Mouse (Mus musculus) gastrocnemius, postnatal 10 days (tissue): ENCODE measurements around the gene Brinp1. TPM values are rescaled to one million over a fixed set of nuclear protein-coding genes. Genes with fewer than 3 reads are reported as not detected.
"Not testable (repeated sequence)": the region's sequence is repeated elsewhere in the genome, so short reads cannot be mapped to it uniquely, and the experiment has no call there.

Source experiments
- DNase-seq: peaks from one replicate; pipeline ENCODE4 v3.0.0; 2021; ENCODE audit warnings: mixed read lengths
- total RNA-seq, 2 experiments: library from RNA; stranded (reverse); gene quantifications; 2 replicates each; pipeline ENCODE4 v1.2.3; 2021

Gene Brinp1
- total RNA-seq, 2 experiments from 2014 or later = 0.29 to 0.35 TPM

DNA sequence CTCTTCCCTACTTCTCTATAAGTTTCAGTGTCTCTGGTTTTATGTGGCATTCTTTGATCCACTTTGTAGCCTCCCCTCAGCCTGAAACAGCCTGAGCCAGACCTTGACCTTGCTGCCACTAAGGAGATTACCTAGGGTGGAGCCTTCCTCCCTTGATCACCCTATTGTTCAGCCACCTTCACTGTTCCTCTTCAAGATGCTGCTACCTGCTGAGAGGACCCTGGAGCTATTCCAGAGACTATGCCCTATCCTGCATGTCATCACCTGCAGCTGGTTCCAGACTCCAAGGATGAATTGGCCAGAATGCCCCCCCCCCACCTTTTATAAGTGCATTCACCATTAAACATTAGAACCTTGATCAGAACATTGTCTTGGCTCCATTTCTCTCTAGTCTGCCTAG is 140.2 kb downstream of the Brinp1 start:
- DNase-seq = not testable (repeated sequence)

DNA sequence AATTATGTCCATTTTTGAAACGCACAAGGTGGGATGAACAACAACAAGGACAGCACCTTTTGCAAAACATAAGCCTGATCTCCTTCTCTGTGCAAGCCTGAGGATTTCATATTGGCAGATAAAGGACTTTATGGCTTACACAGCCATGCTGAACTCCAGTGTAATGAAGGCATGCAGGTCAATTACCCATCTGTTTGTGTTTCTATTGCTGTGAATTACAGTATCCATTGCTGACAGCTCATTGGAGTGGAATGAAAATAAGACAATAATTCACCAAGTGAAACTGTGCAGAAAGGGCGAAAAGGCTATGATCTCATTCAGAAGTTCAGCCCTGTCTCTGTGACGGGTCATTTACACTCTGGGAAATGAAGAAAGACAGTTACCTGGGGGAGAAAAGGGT is 147.7 kb downstream of the Brinp1 start:
- DNase-seq = no peak

DNA sequence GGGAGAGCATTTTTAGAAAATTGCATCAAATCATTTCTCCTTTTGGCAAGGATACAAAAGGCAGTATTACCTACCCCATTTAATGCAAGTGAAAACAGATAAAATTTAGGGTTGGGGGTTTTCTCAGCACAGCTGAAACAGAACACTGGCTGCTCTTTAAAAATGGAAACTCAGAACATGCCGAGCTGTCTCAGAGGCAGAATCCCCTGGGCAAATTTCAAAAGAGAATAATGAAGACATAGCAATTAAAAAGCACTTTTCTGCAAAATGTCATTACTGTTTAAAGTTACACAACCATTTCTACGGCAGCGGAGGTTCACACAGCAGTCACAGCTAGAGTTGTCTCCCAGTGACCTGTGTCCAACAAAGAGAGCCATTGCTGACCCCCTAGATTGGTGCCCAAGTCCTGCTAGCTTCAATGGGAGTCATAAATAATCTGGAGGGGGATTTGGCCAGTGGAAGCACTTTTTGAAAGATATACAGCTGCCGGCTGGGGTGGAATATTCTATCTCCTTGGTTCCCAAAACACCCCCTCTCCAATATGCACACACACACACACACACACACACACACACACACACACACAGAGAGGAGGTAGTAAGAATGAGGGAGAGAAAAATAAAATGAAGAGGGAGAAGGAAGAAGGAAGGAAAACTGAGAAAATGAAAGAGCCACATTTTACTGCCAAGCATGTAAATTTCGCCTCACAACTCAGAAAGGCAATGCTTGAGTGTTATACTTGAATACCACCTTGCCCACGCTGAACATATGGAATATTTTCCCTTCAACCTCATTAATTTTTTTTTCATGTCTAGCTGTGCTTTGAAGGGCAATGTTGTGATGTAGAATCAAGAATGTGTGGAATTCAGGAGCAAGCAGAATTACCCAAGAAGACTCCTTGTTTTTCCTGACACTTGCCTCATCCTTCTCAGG is 152.0 kb downstream of the Brinp1 start:
- DNase-seq = no peak

DNA sequence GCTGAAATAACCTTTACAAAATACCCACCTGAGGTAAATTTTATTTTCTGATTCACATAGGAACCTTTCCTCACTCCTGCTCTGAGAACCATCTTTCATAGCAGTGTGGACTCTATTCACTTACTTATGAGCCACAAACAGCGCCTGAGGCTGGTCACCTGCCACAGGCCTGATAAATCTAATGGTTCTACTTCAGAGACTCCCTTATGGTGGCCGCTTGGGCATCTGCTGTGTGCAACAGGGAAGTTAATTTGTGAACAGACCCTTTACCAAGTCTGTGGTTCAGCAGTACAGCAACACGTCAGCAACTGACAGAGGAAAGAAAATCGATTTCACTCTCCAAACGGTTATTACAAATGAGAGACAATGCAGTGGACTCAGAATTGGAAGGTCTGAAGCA is 164.2 kb downstream of the Brinp1 start:
- no peak for DNase-seq

DNA sequence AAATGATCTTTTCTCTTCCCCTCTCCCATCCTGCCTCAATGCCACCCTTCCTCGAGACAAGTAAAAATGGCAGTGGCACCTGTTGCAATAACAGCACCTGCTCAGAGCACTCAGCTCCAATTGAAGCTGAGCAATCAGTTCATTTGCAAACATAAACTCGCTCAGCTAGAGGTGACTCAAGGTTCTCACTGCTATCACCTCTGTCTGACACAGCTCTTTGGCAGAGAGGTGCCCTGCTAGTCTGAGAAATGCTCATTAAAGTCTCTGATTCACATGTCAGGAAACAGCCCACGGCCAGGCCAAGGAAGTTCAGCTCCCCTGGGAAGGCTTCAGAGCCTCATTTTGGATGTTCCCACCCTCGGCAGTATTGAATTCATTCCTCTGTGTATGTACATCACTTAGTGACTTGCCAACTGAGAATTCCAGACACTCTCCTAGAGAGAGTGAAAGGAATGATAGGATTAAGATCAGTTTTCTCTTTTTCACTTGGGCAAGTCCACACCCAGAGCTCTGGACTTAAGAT is 165.7 kb downstream of the Brinp1 start:
- no peak for DNase-seq

DNA sequence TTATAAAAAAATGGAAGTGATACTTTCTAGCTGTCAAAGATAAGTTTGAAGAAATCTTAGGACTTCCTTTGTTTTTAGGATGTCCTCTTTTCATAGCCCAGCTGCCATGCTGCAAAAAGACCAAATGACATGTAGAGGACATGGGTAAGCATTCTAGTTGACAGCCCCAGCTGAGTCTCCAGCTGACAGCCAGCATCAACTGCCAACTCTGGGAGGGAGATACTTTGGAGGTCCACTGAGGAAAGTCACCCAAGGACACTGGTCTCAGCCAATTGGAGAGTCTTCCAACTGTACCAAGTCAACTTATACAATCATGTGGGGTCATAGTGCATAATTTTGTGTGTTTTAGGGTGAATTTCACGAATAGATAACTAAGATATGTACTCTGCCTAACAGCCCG is 166.6 kb downstream of the Brinp1 start:
- no peak for DNase-seq

DNA sequence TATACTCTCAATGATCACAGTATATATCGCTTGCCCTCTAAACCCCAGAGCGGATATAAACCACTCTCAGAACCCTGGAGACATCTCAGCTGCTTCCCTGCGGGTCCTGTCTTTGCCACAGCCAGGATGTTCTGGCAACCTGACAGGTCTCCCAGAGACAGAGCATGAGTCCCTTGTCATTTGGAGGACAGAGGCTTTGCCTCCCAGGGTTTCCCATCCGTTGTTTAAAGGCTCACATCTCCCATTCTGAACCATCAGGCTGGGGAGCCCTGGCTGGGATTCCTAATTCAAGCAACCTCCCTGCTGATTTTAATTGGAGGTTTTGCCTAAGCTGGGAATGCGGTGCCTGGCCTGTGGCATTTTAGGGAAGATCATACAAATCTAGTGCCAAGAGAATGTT is 185.9 kb downstream of the Brinp1 start:
- no peak for DNase-seq

DNA sequence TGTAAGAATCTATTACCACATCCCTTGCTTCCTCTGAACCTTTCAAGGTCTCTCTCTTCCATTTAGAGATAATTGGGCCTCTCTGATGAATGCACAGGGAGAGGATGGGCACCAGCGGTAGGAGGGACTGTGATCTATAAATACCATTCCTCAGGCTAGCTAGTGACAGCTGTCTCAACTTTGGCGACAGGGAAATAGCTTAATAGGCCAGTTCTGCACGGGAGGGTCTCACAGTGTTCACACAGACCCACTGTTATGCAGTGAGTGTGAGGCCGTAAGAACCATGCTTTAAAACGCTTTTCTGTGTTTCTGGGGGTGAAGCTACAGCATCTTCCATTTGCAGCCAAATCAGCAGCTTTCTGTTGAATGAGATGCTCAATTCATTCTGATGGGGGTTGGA is 186.8 kb downstream of the Brinp1 start:
- DNase-seq = no peak

DNA sequence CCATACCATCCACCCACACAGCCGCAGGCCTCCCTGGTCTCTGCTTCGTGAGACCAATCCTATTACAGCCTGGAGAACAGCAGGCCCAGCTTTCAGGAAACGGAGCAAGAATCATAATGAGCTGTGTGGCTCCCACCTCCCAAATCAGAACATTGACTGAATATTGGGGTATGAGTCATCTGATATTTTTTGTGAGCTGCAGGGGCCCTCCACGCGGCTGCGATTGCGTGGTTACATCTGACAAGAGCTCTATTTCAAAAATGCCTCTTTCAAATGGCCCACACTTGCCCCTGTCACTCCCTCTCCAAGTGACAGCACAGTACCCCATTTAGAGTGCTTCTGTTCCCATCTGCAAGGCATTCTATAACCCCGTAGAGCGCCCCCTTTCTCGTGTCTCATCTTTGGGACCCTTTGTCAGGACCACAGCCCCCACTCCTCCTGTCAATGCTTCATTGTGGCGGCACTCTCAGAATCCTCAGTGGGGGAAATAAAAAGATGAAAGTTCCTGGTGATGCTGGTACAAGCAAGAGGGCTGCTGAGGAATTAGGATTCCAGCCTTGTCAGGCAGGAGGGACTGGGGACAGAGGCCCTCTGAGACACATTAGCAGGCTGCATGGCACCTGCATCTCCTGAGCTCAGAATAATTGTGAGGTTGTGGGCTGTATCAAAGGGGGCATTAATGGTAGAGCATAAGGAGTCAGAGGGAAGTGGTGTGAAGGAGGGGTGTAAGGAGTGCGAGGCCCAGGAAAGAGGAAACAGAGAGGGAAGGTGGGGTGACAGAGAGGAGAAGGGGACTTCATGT is 188.2 kb downstream of the Brinp1 start:
- DNase-seq = no peak

DNA sequence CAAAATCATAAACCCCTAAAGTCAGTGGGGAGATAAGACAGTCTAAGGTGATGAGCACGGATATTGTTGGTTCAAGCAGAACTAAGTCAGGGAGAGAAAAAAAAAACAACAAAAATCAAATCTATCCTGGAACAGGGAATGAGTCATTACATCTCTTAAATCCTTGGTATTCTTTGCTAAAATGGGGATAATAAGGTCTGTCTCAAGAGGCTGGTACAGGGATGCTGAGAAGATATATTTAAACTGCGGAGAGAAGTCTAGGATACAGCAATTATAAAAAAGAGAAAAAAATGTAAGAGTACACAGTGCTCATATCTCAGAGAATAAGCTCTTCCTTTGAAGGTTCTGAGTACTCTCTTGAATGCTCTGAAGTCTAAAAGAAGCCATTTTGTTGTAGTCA is 189.3 kb downstream of the Brinp1 start:
- no peak for DNase-seq

DNA sequence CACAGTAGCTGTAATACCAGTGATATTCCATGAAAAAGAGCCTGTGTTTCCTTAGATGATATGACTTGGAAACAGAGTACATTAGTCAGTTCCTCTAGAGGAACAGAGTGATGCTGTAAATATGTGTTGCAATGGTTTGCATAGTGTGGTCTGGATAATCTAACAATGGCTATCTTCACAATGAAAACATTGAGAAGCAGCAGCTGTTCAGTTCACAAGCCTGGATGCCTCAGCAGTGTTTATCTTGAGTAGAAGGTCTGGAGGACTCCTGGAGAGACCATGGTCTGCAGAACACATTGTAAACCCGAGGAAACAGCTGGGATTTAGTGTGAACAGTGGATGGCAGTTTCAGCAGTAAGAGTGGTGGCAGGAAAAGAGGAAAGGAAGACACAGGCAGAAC is 233.2 kb downstream of the Brinp1 start:
- DNase-seq = no peak
